Mouse (Mus musculus): Measurements from ENCODE around the gene Mtcl1. TPM values are rescaled to one million over a fixed set of nuclear protein-coding genes. Genes with fewer than 3 reads are reported as not detected.

The Mtcl1 gene
- polyA plus RNA-seq, 1 experiment = 6.2 TPM

DNA sequence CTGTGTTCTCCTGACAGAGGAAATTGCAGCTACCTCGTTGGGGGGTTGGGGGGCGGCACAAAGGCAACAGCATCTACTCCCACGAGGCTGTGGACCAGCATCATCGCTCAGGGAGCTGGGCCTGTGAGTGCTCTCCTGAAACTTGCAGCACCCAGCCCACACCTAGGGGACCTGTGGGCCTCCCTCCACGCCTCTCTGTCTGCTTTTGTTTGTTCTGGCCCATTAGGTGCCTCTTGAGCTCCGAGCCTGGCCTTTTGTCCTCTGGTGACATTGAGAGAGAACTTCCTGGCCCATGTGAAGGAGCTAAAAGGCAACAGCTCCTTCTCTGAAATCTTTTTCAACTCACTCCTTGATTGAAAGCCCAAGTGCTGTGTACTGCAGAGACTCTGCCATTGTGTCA, 79.8 kb downstream of the Mtcl1 start:
- Histone ChIP-seq H3K4me3 (ENCODE audit: control insufficient read depth, insufficient read depth, low read length) (no peak overlapping the region), H3K27me3 (ENCODE audit: control insufficient read depth, insufficient read depth, low read length) (no peaks in the 10 kb centered on the region), H3K27ac (ENCODE audit: control insufficient read depth, insufficient read depth, low read length) (no peak overlapping the region), H3K4me1 (replicated peaks; ENCODE audit: control insufficient read depth, insufficient read depth, low read length) (no peaks in the 10 kb centered on the region), H3K36me3 (ENCODE audit: control insufficient read depth, insufficient read depth, low read length) (no peaks in the 10 kb centered on the region)
- TF ChIP-seq CTCF (IDR thresholded peaks at IDR 0.05; ENCODE audit: borderline replicate concordance, control insufficient read depth, extremely low read depth, insufficient read depth, low read length, poor library complexity) (no peak), POLR2A (IDR thresholded peaks at IDR 0.05; ENCODE audit: control insufficient read depth, extremely low read depth, insufficient read depth, low read length, poor library complexity) (no peak)
- no peak for DNase-seq
- WGBS = 74% methylated on average over 6 of the region's 6 CpGs

DNA sequence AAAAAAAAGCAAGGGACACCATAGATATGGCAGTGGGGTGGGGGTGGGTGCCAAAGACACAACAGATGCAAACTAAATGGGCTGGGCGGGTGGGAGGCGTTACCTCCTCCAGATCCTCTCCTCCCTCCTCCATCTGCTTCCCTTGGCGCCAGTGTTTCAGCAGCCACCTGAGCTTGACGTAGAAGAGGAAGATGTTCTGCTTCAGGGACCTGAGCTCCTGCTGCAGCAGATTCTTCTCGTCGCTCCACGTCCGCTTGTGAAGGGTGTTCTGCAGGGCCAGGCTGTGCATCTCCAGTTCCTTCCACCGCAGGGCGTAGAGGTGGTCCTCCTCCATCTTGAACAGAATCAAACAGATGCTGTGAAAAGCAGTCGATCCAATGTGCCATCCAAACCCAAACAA, 81.4 kb downstream of the Mtcl1 start:
- TF ChIP-seq CTCF (IDR thresholded peaks at IDR 0.05; ENCODE audit: borderline replicate concordance, control insufficient read depth, extremely low read depth, insufficient read depth, low read length, poor library complexity) (no peak), POLR2A (IDR thresholded peaks at IDR 0.05; ENCODE audit: control insufficient read depth, extremely low read depth, insufficient read depth, low read length, poor library complexity) (no peak)
- DNase-seq = no peak
- Histone ChIP-seq H3K27ac (ENCODE audit: control insufficient read depth, insufficient read depth, low read length) (no peak overlapping the region), H3K4me3 (ENCODE audit: control insufficient read depth, insufficient read depth, low read length) (no peak overlapping the region), H3K4me1 (replicated peaks; ENCODE audit: control insufficient read depth, insufficient read depth, low read length) (no peaks in the 10 kb centered on the region), H3K36me3 (ENCODE audit: control insufficient read depth, insufficient read depth, low read length) (no peaks in the 10 kb centered on the region), H3K27me3 (ENCODE audit: control insufficient read depth, insufficient read depth, low read length) (no peaks in the 10 kb centered on the region)
- WGBS = 97% methylated on average over 11 of the region's 11 CpGs

DNA sequence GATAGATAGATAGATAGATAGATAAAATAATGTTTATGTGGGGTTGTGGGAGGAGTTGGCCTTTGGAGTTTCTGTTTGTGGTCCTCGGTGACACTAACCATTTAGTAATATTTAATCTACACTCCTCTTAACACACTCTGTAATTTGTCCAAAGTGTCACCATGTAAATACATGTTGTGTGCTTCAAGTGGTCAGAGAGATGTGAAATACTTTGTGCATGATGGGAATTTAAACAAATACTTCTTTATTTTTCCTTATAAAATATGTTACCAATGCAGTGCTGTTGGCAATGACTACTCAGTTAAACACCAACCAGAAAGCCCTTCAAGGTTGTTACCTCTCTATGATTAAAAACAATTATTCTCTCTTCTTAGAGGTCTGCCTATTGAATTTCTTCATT, 83.9 kb downstream of the Mtcl1 start:
- 97% methylated on average over 1 of the region's 1 CpGs for WGBS

DNA sequence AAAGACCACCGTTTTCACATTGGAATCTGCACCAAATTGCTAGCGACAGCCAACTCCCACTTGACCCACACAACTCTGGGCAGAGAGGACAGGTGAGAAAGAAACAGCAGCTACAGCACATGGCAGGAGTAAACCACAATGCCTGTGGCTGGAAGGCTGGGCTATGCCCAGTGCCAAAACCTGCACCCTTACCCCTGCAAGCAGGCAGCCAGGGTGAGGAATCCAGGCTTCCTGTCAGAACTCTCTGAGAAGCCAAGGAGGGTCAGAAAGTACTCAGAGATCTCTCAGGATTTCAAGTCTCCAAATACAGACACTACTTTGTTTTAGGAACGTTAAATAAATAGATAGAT, 84.3 kb downstream of the Mtcl1 start:
- no peaks in the 10 kb centered on the region for H3K36me3 ChIP-seq (ENCODE audit: control insufficient read depth, insufficient read depth, low read length)
- no peaks in the 10 kb centered on the region for H3K27me3 ChIP-seq (ENCODE audit: control insufficient read depth, insufficient read depth, low read length)
- no peak overlapping the region for H3K4me3 ChIP-seq (ENCODE audit: control insufficient read depth, insufficient read depth, low read length)
- TF ChIP-seq CTCF (IDR thresholded peaks at IDR 0.05; ENCODE audit: borderline replicate concordance, control insufficient read depth, extremely low read depth, insufficient read depth, low read length, poor library complexity) (no peak), POLR2A (IDR thresholded peaks at IDR 0.05; ENCODE audit: control insufficient read depth, extremely low read depth, insufficient read depth, low read length, poor library complexity) (no peak)
- DNase-seq = no peak
- 89% methylated on average over 3 of the region's 3 CpGs for WGBS
- no peak overlapping the region for H3K27ac ChIP-seq (ENCODE audit: control insufficient read depth, insufficient read depth, low read length)
- H3K4me1 ChIP-seq (replicated peaks; ENCODE audit: control insufficient read depth, insufficient read depth, low read length) = no peaks in the 10 kb centered on the region

More for the DNA sequence above, 83.9 kb downstream of the Mtcl1 start:
- Histone ChIP-seq H3K36me3 (ENCODE audit: control insufficient read depth, insufficient read depth, low read length) (no peaks in the 10 kb centered on the region), H3K4me1 (replicated peaks; ENCODE audit: control insufficient read depth, insufficient read depth, low read length) (no peaks in the 10 kb centered on the region), H3K27ac (ENCODE audit: control insufficient read depth, insufficient read depth, low read length) (no peak overlapping the region), H3K4me3 (ENCODE audit: control insufficient read depth, insufficient read depth, low read length) (no peak overlapping the region), H3K27me3 (ENCODE audit: control insufficient read depth, insufficient read depth, low read length) (no peaks in the 10 kb centered on the region)
- TF ChIP-seq CTCF (IDR thresholded peaks at IDR 0.05; ENCODE audit: borderline replicate concordance, control insufficient read depth, extremely low read depth, insufficient read depth, low read length, poor library complexity) = no peak
- TF ChIP-seq POLR2A (IDR thresholded peaks at IDR 0.05; ENCODE audit: control insufficient read depth, extremely low read depth, insufficient read depth, low read length, poor library complexity) = no peak
- DNase-seq = no peak

DNA sequence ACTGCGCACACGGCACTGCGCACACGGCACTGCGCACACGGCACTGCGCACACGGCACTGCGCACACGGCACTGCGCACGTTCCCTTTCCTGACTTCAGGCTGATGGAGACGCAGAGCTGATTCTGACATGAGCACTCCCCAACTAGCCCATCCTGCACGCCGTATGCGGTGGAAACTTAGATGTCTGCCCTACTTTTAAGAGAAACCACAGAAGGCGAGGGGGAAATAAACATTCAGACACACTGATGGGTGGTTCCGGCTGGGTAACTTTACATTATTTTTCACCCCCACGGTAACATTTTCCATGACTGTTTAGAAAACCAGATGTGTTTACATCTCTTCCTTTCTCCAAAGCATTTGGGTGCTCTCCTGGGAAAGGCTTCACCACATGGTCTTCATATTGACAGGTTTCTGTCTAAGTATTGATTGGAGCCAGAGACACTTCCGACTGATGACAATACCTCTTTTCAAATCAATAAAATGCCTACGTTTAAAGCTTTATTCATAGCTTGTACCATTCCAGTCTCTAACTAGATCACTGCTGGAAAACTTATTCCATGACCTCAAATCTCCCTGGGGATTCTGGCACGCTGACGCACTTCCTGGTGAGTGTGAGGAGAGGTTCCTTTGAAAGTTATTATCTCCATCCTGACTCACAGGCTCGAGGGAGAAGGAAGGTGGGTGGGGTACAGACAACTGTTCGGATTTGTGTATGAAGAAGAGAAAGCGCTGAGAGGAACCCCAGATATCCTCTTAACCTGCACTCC, 84.8 kb downstream of the Mtcl1 start:
- Histone ChIP-seq H3K4me1 (replicated peaks; ENCODE audit: control insufficient read depth, insufficient read depth, low read length) (no peaks in the 10 kb centered on the region), H3K4me3 (ENCODE audit: control insufficient read depth, insufficient read depth, low read length) (no peak overlapping the region), H3K27ac (ENCODE audit: control insufficient read depth, insufficient read depth, low read length) (no peak overlapping the region), H3K27me3 (ENCODE audit: control insufficient read depth, insufficient read depth, low read length) (no peaks in the 10 kb centered on the region), H3K36me3 (ENCODE audit: control insufficient read depth, insufficient read depth, low read length) (no peaks in the 10 kb centered on the region)
- DNase-seq = no peak
- 92% methylated on average over 26 of the region's 26 CpGs for WGBS
- TF ChIP-seq POLR2A (IDR thresholded peaks at IDR 0.05; ENCODE audit: control insufficient read depth, extremely low read depth, insufficient read depth, low read length, poor library complexity) (no peak), CTCF (IDR thresholded peaks at IDR 0.05; ENCODE audit: borderline replicate concordance, control insufficient read depth, extremely low read depth, insufficient read depth, low read length, poor library complexity) (no peak)

DNA sequence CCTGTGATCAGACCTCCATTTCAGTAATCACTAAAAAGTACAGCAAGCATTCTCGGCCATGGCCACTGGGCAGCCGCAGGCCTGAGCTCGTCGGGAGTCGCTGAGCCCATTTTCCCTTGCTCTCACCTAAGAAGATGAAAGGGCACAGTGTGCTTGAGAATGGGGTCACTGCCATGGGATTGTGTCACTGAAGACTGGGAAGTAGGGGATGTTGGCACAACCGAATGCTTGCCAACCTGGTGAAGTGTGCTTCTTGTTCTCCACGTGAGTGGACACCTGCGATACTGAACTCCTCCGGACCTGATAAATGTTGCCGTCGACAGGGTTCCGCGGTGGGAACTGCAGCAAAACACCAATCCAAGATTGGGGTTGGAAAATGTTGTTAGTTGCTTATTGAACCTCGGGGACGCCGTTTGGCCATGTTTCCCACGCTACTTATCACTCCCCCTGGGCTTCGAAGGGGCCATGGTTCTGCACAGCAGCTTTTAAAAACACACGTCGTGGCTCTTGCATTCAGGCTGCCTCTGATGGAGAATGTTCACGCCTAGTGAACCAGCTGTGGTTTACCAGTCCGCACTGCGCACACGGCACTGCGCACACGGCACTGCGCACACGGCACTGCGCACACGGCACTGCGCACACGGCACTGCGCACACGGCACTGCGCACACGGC, 85.6 kb downstream of the Mtcl1 start:
- no peaks in the 10 kb centered on the region for H3K4me1 ChIP-seq (replicated peaks; ENCODE audit: control insufficient read depth, insufficient read depth, low read length)
- no peaks in the 10 kb centered on the region for H3K27me3 ChIP-seq (ENCODE audit: control insufficient read depth, insufficient read depth, low read length)
- whole genome bisulfite sequencing = 96% methylated on average over 36 of the region's 36 CpGs
- DNase-seq = no peak
- no peak overlapping the region for H3K27ac ChIP-seq (ENCODE audit: control insufficient read depth, insufficient read depth, low read length)
- H3K4me3 ChIP-seq (ENCODE audit: control insufficient read depth, insufficient read depth, low read length) = no peak overlapping the region
- no peak for TF ChIP-seq POLR2A (IDR thresholded peaks at IDR 0.05; ENCODE audit: control insufficient read depth, extremely low read depth, insufficient read depth, low read length, poor library complexity)
- TF ChIP-seq CTCF (IDR thresholded peaks at IDR 0.05; ENCODE audit: borderline replicate concordance, control insufficient read depth, extremely low read depth, insufficient read depth, low read length, poor library complexity) = no peak
- H3K36me3 ChIP-seq (ENCODE audit: control insufficient read depth, insufficient read depth, low read length) = no peaks in the 10 kb centered on the region
